Mouse (Mus musculus) layer of hippocampus, adult 18-20 months (tissue): Measurements from ENCODE around the gene Kcnip1. TPM values are rescaled to one million over a fixed set of nuclear protein-coding genes. Genes with fewer than 3 reads are reported as not detected.
A peak's percentile ranks its signal among the peaks of the same experiment; 100 is the strongest.

Source experiments
- DNase-seq, 2 experiments: peaks; one replicate each; pipeline ENCODE4 v3.0.0; 2022; ENCODE audit warnings: low spot score in 2 of 2
- total RNA-seq, 2 experiments: library from RNA; stranded (reverse); gene quantifications; 2 replicates each; pipeline ENCODE4 v1.2.3; 2021

Gene Kcnip1
- total RNA-seq, 2 experiments from 2014 or later, result 20.3 to 24.2 TPM

DNA sequence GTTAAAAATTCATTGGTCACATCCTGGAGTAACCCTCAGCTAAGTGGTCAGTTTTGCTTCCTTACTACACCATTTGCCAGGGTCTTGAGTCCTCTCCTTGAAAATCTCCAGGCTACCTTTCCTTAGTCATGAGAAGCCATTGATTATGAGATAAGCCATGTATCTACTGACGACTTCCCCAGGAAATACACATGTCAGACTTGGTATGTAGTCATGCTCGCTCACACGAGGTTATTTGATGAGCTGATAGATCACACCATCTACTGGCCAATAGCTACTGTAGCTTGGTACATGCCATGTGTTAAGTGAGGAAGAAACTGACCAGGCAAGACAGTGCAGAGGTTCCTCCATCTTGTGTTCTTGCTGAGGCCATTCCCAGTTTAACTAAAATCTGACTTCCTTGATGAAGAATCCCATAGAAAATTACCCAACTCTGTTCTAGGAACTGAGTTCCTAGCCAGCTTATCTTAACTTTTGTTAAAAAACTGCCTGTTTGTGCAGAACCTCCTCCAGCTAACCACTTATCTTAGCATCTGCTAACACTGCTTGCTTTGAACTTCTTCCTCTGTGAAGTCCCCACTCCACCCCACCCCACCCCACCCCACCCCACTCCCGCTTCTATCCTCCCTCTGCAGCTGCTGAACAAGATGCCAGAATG, 53.4 kb downstream of the Kcnip1 start:
- no peak for DNase-seq

DNA sequence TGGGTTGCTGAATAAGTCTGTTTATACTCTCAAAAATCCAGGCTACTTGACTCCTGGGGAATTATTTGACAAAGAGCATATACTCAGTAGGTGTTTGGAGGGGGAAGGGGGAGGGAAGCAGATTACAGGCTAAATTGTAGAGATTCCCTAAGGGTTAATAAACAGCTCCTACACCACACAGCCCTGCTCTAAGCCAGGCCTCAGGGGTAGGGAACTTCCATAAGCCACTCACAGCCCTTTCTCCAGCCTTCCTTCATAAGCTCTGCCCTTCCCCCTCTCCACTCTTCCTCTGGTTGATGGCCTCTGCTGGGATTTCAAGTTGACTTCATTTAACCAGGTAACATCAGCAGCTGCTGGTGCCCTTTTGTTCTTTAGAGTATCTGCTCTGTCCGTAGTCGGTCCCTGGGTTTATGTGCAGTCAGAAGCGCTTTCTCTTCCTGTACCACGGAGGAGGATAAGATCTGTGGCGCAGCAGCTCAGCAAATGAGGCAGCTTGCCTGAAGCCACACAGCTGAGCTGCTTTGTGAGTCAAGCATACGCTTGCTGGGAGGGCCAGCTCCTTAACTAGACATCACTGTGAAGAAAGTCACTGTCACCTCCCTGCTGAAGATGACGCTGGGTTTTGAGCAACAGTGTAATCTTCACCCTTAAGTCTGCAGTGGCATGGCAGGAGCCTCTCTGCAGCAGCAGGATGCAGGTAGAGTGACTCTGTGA, 54.2 kb downstream of the Kcnip1 start:
- DNase-seq, result peak; percentile 11 to 38

DNA sequence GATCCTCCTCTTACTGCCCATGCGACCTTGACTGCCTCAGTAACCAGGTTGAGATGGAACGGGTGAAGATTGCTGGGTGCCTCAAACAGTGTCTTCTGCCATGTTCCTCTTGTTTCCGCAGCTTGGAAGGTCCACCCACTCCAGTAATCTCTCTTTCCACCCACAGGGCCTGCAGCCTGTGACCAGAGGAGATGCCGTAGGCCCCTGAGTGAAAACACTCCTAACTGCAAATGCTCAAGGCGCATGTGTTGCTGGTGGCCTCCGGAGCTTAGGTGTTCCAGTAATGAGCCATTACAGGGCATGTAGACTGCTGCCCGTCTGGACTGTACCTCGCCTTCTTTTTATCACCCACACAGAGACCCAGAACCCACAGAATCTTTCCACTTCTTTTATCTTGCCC, 55.3 kb downstream of the Kcnip1 start:
- DNase-seq, result no peak

DNA sequence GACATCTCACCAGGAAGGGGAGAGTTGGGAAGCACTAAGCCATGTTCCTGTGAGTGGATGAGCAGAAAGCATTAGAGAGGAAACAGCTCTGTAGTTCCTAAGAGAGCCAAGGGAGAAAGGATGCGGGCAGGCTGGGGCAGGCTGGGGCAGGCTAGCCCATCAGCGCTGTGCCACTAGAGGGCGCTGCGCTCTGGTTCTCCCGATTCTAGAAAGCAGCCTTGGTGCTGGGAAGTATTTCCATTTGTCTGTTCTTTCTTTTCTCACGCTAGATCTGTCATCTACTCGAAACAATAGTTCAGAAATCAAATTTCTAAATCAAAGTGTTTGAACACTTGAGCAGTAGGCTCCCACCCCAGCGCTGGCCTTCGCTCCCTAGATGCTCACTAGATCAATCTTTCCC, 58.7 kb downstream of the Kcnip1 start:
- DNase-seq, result no peak

DNA sequence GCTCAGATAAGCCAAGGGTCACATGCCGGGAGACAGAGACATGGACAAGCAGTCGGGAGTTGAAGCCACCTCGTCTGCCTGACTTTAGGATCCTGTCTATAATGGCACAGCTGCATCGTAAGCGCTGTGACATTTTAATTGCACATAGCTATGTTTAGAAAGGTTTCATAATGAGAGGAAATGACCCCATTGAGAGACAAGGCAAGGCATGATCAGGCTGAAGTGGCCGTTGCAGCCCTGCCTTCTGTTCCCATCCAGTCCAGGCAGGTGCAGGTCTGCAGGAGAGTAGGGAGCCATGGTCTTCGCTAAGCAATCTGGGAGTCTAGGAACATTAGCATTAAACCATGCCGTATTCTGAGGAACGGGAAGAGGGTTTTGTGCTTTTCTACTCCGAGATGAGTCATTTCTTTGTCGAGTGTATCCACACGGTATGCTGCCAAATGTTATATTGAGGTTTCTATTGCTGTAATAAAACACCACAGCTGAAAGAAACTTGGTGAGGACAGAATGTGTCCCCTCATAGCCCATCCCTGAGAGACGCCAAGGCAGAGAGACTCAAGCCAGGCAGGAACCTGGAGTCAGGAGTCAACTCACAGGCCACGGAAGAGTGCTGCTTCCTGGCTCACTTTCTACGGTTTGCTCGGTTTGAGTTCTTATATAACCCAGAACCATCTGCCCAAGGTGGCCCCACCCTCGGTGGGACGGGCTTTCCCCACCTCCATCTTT, 60.4 kb downstream of the Kcnip1 start:
- DNase-seq, result peak in 1 of 2 experiments; percentile 30

DNA sequence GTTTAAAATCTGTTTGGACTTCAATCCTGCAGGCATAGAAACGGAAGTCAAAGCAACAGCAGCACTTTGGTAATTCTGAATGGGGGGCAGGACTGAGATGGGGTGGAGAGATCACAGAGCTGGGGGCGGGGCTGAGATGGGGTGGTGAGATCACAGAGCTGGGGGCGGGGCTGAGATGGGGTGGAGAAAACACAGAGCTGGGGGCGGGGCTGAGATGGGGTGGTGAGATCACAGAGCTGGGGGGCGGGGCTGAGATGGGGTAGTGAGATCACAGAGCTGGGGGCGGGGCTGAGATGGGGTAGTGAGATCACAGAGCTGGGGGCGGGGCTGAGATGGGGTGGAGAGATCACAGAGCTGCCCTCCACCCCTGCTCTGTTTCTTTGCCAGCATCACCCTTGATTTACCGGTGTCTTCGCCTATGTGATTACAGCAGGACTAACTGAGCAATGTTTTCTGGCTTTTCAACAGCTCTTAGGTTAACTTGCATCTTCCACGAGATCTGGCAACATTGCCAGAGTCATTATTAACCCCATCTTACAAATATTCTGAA, 61.0 kb downstream of the Kcnip1 start:
- no peak for DNase-seq

DNA sequence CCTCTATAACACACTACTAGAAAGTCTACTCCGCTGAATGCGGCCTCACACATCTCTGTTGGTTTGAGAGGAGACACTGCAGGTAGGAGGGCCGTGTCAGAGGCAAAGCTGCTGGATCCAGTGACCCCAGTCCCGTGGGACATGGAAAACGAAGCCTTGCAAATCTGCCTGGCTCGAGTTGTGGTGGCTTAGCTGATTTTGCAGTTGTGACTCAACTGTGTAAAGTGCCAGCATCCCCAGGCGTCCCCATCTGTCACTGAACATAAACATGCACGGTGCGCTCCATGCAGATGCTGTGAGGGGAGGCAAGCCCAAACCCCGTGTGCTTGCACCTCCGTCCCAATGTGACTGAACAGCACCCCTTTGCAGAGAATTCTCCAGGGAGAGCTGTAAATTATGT, 63.5 kb downstream of the Kcnip1 start:
- no peak for DNase-seq

DNA sequence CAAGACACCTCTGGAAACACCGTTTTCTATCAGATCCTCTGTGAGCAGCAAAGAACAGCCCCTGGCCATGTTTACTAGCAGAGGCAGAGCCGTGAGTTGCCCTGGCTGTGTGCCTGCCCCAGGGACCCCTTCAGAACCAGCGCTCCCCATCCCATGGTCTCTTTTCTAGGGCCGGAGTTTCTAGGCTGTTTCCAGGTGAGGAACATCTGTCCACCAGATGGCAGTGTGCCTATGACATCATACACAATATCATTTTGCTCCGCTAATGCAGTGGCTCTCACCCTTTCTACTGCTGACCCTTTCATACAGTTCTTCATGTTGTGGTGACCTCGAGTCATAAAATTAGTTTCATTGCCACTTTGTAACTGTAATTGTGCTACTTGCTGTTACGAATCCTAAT, 64.3 kb downstream of the Kcnip1 start:
- DNase-seq, result no peak

DNA sequence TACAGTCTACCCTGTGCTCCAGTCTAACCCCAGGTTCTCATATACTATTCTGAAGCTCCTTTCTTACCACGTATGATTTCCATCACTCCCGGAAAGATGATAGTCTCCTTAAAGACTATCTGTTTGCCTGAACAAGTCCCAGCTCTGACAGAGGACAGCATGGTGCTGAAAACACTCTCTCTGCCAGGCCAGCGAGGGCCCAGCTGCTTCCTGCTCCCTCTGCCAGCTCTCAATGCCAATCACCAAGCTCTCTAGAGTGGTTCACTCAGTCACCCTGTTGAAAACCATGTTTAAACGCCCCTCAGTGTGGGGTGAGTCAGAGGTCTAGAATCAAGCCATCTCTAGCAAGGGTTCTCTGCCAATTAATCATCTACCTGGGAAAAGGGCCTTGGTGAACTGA, 65.1 kb downstream of the Kcnip1 start:
- no peak for DNase-seq

DNA sequence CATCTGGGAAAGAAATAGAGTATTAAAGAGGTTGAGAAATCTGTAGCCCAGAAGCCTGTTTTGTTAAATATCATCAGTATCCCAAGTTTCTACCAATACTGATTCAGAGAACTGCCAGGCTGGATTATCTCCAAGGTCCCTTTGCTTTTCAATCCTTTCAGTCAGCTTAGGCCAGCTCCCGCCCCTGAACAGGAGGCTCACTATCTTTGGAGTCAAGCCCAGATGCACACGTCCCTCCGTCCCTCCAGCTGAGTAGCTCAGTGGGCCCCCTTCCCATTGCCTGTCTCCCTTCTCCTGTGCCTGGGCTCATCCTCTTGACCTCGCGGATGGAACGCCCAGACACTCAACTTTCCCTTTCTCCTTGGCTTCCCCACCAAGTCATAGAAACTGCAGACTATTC, 65.6 kb downstream of the Kcnip1 start:
- DNase-seq, result no peak

DNA sequence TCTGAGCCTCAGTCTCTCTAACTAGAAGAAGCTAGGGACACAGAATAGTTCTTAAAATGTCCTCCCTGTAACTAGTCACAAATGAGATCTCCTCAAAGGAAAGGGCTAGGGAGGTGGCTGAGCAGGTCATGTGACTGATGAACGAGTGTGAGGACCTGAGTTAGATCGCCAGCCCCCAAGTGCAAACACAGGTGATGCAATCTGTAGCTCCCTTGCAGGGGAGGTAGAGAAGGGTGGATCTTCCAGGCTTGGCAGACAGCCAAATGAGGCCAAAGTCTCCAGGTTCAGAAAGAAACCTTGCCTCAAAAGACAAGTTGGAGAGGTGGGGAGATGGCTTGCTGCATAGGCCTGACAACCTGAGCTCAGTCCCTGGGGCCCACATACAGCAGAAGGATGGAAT, 66.4 kb downstream of the Kcnip1 start:
- DNase-seq, result no peak

DNA sequence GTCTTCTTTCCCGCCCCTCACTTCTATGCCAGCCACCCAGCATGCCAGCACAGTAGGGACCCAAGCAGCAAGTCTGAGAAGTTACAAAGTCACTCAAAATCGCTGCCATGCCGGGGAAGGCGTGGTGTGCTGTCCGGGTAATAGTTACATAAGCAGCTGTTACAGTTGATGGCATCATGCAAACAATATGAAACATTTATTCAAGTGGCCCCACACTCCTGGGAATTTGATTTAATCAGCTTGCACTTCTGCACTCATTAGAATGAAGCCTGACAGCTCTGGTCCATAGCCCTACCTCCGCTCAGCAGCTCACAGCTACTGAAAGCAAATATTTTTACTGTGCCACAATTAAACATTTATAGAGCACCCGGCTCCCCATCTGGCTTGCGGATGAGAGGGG, 67.2 kb downstream of the Kcnip1 start:
- no peak for DNase-seq

DNA sequence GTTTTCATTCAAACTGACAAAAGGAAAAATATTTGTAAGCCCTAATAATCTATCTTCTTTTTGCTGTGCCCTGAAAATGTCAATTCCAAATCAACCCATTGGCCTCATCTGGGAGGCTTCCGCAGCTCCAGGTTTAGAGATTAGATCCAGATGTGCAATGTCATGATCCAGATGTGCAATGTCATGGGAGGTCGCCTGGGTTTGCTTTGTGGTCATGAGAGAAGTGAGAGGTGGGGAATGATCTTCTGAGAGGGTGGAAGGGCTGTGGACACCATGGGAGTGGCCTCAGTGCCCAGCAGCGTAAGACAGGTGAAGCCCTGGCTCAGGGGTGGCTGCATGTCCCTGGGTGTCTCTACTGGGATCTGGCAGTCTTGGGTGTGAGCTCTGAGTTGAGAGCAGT, 69.9 kb downstream of the Kcnip1 start:
- no peak for DNase-seq

DNA sequence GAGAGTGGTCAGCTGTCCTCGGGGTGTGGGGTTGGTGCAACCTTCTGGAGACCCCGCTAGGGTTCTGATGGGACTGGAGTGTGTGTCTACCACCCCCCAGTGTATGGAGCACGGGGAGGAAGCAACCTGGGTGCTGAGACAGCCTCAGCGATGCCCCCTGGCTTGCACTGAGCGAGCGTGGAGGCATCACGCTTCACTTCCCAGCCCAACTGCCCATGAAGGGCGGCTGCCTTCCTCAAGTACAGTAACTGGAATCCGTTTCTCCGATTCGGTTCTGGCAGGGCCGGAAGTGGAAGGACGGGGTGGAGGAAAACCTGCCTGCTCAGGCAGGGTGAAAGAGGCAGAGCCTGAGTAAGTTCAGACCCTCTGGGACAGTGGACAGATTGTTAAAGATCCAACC, 71.5 kb downstream of the Kcnip1 start:
- no peak for DNase-seq

DNA sequence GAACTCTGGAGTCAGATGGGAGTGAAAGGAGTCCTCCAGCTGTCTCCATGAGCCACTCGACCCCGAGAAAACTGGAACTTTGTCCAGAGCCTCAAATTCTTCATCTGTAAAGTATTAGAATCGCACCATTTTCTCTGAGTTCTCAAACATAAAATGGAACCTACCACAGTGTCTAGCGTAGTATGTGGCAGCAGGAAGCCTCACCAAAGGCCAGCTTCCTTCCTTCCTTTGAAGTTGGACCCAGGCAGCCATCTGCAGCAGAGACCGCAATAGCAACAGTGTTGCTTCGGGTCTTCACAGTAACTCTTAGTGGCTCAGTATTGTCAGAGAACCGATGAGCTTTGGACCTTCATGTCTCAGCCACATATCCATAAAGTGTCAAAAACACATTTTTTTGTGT, 73.1 kb downstream of the Kcnip1 start:
- DNase-seq, result no peak

DNA sequence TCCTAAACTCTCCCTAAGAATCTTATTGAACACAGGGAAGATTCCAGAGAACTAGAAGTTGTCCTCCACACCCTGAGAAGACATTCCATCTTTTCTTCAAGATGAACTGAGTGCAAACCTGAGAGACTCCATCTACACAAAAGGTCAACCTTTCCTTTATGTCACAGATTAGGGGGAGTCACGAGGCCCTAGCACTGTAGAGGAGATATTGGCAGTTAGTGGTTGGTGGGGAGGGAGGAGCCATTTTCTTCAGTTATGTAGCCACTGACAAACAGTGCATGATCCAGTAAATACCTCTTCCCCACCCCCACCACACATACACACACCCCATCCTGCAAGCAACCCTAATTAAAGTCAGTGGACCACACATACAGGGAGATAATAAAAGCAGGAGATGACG, 74.5 kb downstream of the Kcnip1 start:
- no peak for DNase-seq

DNA sequence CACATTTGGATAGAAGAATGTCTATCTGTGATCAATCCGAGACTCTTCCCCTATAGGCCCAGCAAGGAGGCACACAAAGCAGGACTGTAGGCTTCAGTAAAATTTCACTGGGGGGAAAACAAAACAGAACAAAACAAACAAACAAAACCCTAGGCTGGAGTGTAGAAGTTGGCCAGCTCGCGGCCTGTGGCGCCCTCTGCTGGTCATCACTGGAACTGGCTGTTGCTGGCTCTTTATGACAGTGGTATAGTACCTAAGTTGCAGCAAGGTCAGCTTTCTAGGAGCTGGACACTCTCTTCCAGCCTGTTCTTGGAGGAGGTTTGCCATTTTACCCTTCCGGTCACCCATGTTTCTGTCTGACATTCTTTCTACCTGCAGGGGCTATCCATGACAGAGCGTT, 75.4 kb downstream of the Kcnip1 start:
- peak; percentile 31 to 79 for DNase-seq

DNA sequence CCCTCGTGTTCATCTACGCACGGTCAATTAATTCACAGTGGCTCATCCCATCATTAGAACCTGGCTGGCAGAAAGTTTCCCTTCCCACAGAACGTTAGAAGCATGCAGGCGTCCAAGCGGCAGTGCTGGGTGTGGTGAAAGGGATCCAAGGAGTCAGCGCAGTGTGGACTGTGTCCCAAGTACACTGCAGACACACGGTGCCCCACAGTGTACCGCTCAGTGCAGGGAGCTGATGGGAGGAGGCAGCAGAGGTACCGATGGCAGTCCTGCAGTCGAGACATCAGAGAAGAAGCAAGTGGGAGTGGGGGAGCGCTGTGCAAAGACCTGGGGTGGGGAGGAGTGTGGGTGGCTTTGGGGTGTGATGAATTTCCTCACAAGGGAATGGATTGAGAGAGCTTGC, 78.7 kb downstream of the Kcnip1 start:
- DNase-seq, result no peak

DNA sequence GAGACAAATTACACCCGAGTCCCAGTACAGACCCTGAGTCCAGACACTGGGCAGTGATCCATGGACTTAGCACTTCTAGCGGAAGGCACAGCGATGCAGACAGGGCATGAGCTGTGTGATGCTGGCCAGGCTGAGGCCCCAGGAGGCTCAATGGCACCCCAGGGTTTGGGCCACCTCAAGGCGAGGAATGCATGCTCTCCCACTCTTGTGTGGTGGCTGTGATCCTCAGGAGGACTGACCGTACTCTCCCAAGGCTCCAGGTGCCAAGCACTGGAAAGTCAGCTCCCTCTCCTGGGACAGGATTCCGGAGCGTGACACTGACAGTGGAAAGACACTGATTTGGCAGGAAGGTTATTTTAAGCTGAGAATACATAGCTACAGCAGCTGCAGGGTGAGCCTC, 79.9 kb downstream of the Kcnip1 start:
- DNase-seq, result no peak

DNA sequence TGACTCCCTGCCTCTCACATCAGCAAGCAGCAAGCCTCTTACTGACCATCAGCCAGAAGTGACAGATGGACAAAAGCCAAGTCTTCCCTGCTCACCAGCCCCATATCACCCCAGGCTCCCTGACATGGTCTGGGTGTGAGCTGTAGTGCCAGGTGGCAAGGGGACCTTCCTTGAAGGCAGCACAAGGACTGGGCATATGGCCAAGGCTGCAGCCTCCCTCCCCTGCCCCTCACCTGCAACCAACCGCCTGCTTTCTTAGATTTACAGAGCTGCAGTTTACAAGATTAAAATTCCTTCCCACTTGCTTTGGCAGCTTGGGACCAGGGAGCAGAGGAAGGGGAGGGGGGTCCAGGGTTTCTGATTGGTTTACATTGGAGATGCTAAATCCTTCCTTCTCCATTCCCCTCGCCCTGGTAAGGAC, 80.8 kb downstream of the Kcnip1 start:
- no peak for DNase-seq

DNA sequence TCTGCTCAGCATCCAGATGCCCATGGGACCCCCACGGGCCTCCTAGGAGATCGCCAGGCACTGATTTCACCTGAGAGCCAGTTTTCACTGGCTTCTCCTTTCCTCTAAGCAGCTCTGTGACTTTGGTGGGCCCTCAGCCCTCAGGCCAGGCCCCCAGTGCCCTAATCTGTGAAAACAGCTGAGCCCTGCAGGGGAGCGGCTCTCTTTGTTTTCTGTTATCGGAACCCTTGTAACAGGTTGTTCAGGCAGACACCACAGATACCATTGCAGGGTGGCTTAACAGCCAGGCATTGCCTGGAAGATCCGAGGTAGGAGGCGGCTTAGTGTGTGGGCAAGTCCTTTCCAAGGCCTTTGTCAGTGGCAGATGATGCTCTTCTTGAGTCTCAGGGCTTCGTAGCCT, 82.0 kb downstream of the Kcnip1 start:
- DNase-seq, result no peak
